Comparison of ENCODE assay signal across 18 mouse cellular contexts in the genomic region with DNA sequence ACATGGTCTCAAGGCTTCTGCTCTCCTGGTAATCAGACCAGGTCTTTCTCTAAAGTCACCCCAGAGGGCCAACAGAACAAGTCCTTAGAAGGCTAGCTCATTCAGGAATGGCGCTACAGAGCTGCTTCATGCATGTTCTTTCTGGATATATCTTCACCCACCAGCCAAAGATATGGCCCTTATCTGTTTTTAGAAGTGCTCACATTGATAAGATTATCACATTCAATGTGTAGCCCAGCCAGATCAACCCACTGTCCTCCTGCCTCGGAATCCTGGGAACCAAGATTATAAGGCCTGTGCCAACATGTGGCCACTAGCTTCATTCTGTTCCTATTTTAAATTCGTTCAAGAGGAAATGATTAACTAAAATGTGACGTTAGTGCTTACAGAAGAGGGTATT. TPM values are rescaled to one million over a fixed set of nuclear protein-coding genes. Genes with fewer than 3 reads are reported as not detected.
"Had no signal": no experiment of that assay in that cellular context is flagged by ENCODE, and none has a peak within 500 bp of the region (broad histone marks: within the 10 kb centered on the region; RNA-seq: fewer than 3 reads in every experiment).

No protein-coding gene starts in this region.

- DNase-seq: kidney, postnatal 10 days; layer of hippocampus, adult 9-11 months; liver, embryonic 13.5 days; lung, adult 2 months; lung, postnatal 36 days; retina, postnatal 1 day; thymus, adult 2 months; thymus, postnatal 25 days had no signal

- H3K27me3 ChIP-seq: intestine, embryonic 15.5 days; limb, embryonic 12.5 days; liver, embryonic 13.5 days; neural tube, embryonic 13.5 days; stomach, embryonic 15.5 days had no signal

- ATAC-seq: intestine, embryonic 15.5 days; lung, postnatal 0 days; midbrain, embryonic 16.5 days had no signal

- H3K27ac ChIP-seq: intestine, embryonic 15.5 days; limb, embryonic 12.5 days; liver, embryonic 13.5 days; midbrain, embryonic 10.5 days; neural tube, embryonic 13.5 days; stomach, embryonic 15.5 days had no signal

- H3K9me3 ChIP-seq: intestine, embryonic 15.5 days; limb, embryonic 12.5 days; liver, embryonic 13.5 days; midbrain, embryonic 10.5 days; neural tube, embryonic 13.5 days; stomach, embryonic 15.5 days had no signal

- H3K4me2 ChIP-seq: intestine, embryonic 15.5 days; limb, embryonic 12.5 days; liver, embryonic 13.5 days; neural tube, embryonic 13.5 days; stomach, embryonic 15.5 days had no signal

- H3K9ac ChIP-seq: intestine, embryonic 15.5 days; limb, embryonic 12.5 days; liver, embryonic 13.5 days; neural tube, embryonic 13.5 days; stomach, embryonic 15.5 days had no signal

- H3K4me3 ChIP-seq: intestine, embryonic 15.5 days; limb, embryonic 12.5 days; liver, embryonic 13.5 days; midbrain, embryonic 10.5 days; neural tube, embryonic 13.5 days; stomach, embryonic 15.5 days had no signal

- H3K36me3 ChIP-seq: intestine, embryonic 15.5 days; limb, embryonic 12.5 days; liver, embryonic 13.5 days; midbrain, embryonic 10.5 days; neural tube, embryonic 13.5 days; stomach, embryonic 15.5 days had no signal

RNA-seq across cellular contexts. Expression of a gene that starts 11.9 kb away (rescaled TPM):
- total RNA-seq: left cerebral cortex, postnatal 36 days had no signal
- polyA plus RNA-seq: lung, adult 2 months; spleen, adult 2 months; thymus, adult 2 months had no signal

RNA-seq across cellular contexts. Expression of a gene that starts 57.1 kb away (rescaled TPM):
- total RNA-seq: megakaryocyte progenitor cell, adult 5-6 weeks had no signal
